Mouse (Mus musculus): ENCODE results near the gene Ddo.

Ddo gene

GRCm38 (mm10) chr10:40665270-40665669 lies 35.5 kb downstream of the Ddo start:
- in situ Hi-C loops (cut with MseI, MboI), result no loop called here

- in situ Hi-C loops (cut with MseI, MboI), result no loop called here
Measured at GRCm38 (mm10) chr10:40666943-40667342, 37.1 kb downstream of the Ddo start.

DNA sequence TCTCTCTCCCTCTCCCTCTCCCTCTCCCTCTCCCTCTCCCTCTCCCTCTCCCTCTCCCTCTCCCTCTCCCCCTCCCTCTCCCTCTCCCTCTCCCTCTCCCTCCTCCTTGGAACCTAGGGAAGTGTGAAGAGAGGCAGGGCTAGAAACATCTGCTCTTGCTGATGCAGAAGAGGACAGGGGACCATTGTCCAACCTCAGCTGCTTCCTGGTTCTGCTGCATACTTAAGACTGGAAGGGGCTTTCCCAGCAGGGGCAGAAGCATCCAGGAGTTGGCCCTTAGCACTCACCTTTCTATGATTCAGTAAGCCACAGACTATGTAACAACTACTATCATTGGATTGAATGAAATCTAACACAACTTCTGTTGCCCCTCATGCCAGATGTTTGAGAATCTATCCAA lies 38.8 kb downstream of the Ddo start:
- in situ Hi-C loops (cut with MseI, MboI), result no loop called here

DNA sequence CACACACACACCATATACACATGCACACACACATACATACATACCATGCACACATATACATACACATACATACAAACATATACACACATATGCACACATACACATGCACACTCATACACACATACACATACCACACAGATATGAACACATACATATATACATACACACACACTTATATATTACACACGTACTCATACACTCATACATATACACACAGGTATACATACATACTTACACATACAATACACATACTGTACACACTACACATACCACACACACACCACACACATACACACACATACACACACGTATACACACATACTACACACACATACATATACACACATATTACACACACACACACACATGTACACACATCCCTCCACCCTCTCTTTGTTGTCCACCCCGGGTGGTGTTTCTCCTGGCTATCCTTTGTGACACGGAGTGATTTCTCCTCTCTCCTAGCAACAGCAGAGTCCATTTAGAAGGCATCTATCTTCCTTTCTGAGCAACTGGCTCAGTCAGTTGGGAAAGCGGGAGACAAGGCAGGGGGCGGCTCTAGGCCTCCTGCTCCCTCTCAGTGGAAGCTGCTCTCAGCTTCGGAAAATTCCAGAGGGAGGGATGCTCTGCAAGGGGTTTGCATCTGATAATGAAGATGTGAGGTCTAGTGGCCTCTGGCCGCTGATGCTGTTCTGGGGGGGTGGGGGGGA lies 42.9 kb downstream of the Ddo start:
- in situ Hi-C loops (cut with MseI, MboI), result no loop called here

DNA sequence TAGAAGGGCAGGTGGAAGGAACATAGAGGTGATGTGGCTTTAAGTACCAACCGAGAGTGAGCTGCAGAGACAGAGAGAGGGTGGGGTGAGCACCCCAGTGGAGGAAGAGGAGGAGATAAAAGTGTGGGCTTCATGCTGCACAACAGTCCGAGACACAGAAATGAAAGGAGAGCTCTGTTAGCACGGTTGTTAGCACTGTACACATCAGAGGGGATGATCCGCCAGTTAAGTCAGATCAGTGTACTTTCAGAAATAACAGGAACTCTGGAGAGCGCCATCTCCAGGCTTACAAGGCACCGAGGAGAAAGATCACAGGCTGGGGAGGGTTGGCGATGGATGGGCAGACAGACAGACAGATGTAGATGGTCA lies 43.5 kb downstream of the Ddo start:
- in situ Hi-C loops (cut with MseI, MboI), result no loop called here

GRCm38 (mm10) chr10:40674151-40674550 lies 44.3 kb downstream of the Ddo start:
- in situ Hi-C loops (cut with MseI, MboI), result no loop called here

GRCm38 (mm10) chr10:40675921-40676320 lies 46.1 kb downstream of the Ddo start:
- in situ Hi-C loops (cut with MseI, MboI), result no loop called here

- in situ Hi-C loops (cut with MseI, MboI), result no loop called here
Measured at GRCm38 (mm10) chr10:40678477-40678876, 48.7 kb downstream of the Ddo start.

- in situ Hi-C loops (cut with MseI, MboI), result no loop called here
Measured at GRCm38 (mm10) chr10:40682470-40682869, 52.7 kb downstream of the Ddo start.

GRCm38 (mm10) chr10:40683092-40683867 lies 53.5 kb downstream of the Ddo start, which contains the start of gene Mettl24:
TSS of gene Mettl24 (plus strand) at chr10:40683282.
- in situ Hi-C loops (cut with MseI, MboI), result no loop called here

- in situ Hi-C loops (cut with MseI, MboI), result no loop called here
Measured at GRCm38 (mm10) chr10:40683868-40684253, 54.0 kb downstream of the Ddo start.

GRCm38 (mm10) chr10:40684326-40684725 lies 54.5 kb downstream of the Ddo start:
- in situ Hi-C loops (cut with MseI, MboI), result no loop called here

- in situ Hi-C loops (cut with MseI, MboI), result no loop called here
Measured at GRCm38 (mm10) chr10:40685641-40686040, 55.8 kb downstream of the Ddo start.

GRCm38 (mm10) chr10:40686976-40687375 lies 57.2 kb downstream of the Ddo start:
- in situ Hi-C loops (cut with MseI, MboI), result no loop called here

DNA sequence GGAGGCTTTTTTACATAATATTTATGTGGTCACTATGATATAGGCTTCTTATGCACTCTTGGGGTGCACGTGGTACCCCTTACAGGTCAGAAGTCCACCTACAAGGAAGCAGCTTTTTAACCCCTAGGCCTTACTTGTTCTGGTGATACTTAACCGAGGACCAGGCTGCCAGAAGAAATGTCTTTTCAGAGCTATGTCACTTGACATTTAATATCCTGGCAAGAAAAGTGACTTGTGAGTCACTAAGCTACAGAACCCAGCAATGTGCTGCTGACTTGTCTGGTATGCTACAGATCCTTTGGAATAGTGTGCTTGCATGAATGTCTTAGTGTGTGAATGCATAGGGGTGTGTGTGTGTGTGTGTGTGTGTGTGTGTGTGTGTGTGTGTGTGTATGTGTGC lies 57.6 kb downstream of the Ddo start:
- in situ Hi-C loops (cut with MseI, MboI), result no loop called here

DNA sequence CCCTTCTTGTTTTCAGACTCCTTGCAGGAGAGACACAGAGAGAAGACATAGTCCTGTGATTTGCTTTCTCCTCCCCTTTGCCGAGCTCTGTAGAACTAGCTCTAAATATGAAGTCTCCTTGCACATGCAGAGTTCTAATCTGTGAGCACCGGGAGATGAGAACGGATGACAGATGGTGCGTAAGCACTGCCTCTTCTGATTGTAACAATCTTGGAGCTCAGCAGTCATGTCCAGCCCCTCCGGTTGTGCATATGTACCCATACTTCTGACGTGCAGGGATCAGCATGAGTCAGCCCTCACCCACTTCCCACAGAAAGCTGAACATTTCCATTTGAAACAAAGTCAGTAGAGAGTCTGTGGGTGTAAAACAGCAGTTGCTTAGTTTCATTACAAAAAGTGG lies 58.5 kb downstream of the Ddo start:
- in situ Hi-C loops (cut with MseI, MboI), result no loop called here

GRCm38 (mm10) chr10:40688873-40689272 lies 59.1 kb downstream of the Ddo start:
- in situ Hi-C loops (cut with MseI, MboI), result no loop called here

GRCm38 (mm10) chr10:40698652-40699051 lies 68.8 kb downstream of the Ddo start:
- in situ Hi-C loops (cut with MseI, MboI), result no loop called here

DNA sequence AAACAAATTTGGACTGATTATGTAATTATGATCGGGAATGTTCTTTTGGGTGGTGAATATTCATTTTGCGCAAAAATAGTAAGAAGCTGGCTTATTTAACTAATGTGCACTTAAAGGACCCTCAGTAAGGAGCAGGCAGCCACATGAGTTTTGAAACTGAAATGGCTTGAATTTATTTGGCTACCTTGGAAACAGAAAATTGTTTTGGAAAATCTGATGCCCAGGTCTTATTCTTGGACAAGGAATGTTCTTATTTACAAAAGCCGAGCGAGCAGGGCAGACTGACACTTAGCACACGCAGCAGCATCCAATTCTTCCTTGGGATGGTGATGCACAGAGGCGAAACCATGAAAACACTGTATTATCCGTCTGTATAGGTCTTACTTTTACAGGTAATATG lies 81.3 kb downstream of the Ddo start:
- in situ Hi-C loops (cut with MseI, MboI), result no loop called here

- in situ Hi-C loops (cut with MseI, MboI), result no loop called here
Measured at GRCm38 (mm10) chr10:40713018-40713608, 83.3 kb downstream of the Ddo start.

GRCm38 (mm10) chr10:40713829-40714228 lies 84.0 kb downstream of the Ddo start:
- in situ Hi-C loops (cut with MseI, MboI), result no loop called here

DNA sequence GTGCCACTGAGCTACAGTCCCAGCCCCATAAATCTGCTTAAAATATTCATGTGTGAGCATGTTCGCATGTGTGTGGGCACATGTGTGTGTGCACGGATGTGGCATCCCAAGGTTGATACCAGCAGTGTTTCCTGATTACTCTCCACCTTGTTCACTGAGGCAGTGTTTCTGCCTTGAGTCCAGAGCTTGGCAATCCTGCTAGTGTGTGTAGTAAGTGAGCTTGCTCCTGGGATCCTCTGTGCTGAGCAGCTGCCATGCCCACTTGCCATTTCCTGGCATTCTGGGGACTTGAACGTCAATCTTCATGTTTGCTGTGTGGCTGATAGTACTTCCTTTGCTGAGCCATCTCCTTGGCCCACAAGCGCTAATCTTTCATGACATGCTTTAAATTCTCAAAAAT lies 85.3 kb downstream of the Ddo start:
- in situ Hi-C loops (cut with MseI, MboI), result no loop called here

- in situ Hi-C loops (cut with MseI, MboI), result no loop called here
Measured at GRCm38 (mm10) chr10:40716296-40716695, 86.5 kb downstream of the Ddo start.

Data from mouse trophoblast stem cell (cell line).